Comparison of ENCODE assay signal across 8 mouse cellular contexts in the genomic region with DNA sequence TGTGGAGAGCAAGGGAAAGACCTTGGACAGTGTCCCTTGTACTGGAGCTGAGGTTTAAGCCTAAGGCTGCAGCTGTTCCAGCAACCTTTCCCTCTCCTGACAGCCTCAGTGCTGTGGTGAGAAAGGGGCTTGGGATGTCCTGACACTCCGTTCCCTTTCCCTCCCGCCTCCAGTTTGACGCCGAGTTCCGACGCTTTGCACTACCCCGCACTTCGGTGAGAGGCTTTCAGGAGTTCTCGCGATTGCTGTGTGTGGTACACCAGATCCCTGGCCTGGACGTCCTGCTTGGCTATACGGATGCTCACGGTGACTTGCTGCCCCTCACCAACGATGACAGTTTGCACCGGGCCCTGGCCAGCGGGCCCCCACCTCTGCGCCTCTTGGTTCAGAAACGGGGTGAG. TPM values are rescaled to one million over a fixed set of nuclear protein-coding genes. Genes with fewer than 3 reads are reported as not detected.
DNase-seq lines count a peak whose midpoint lies in the region; ATAC-seq and TF ChIP-seq lines count a peak whose summit lies in the region.

No protein-coding gene starts in this region.

- H3K4me2 ChIP-seq in heart, embryonic 14.5 days (ENCODE audit: low read length): peak overlapping the region; percentile 89
- H3K4me2 ChIP-seq in embryonic facial prominence, embryonic 15.5 days (replicated peaks): peak overlapping the region; percentile 93
- peak overlapping the region; percentile 92 for H3K4me2 ChIP-seq in limb, embryonic 15.5 days

- no peak for DNase-seq in heart, adult 9 months (ENCODE audit: low spot score in 2 of 2)
- no peak for DNase-seq in MEL (ENCODE audit: low read depth, low spot score)
- no peak for DNase-seq in right cerebral cortex, postnatal 25 days
- DNase-seq in B cell, adult 2 months: no peak

- H3K9ac ChIP-seq in heart, embryonic 14.5 days (ENCODE audit: low read length): peak overlapping the region; percentile 73
- peak overlapping the region; percentile 66 for H3K9ac ChIP-seq in MEL (ENCODE audit: control insufficient read depth, low read depth, low read length, poor library complexity, severe bottlenecking)
- H3K9ac ChIP-seq in embryonic facial prominence, embryonic 15.5 days: peak overlapping the region; percentile 44
- H3K9ac ChIP-seq in limb, embryonic 15.5 days: peak overlapping the region; percentile 45; the same call in 1 of the 2 replicates

- no peak for TF ChIP-seq EP300 in MEL (IDR thresholded peaks at IDR 0.05; ENCODE audit: low read depth in 1 of 2, low read length in 2 of 2)

- H3K4me1 ChIP-seq in heart, embryonic 14.5 days (ENCODE audit: control insufficient read depth in 2 of 2, insufficient read depth in 2 of 2, low read length in 2 of 2): peaks cover 9 to 16% of the 10 kb centered on the region in 2 experiments; a peak in 3 of 4 replicates
- H3K4me1 ChIP-seq in MEL (ENCODE audit: control insufficient read depth in 1 of 2, insufficient read depth in 2 of 2, low read length in 2 of 2): peaks cover 5 to 15% of the 10 kb centered on the region in 2 experiments; a peak in 3 of 4 replicates
- H3K4me1 ChIP-seq in embryonic facial prominence, embryonic 15.5 days: peaks cover 31% of the 10 kb centered on the region
- H3K4me1 ChIP-seq in limb, embryonic 15.5 days: peaks cover 32% of the 10 kb centered on the region

- H3K9me3 ChIP-seq in heart, embryonic 14.5 days (ENCODE audit: control insufficient read depth, low read length): no peaks in the 10 kb centered on the region
- H3K9me3 ChIP-seq in MEL (replicated peaks; ENCODE audit: insufficient read depth, low read length): no peaks in the 10 kb centered on the region
- H3K9me3 ChIP-seq in embryonic facial prominence, embryonic 15.5 days (replicated peaks): no peaks in the 10 kb centered on the region
- no peaks in the 10 kb centered on the region for H3K9me3 ChIP-seq in limb, embryonic 15.5 days

- TF ChIP-seq RAD21 in MEL (IDR thresholded peaks at IDR 0.05; ENCODE audit: low read depth, low read length): no peak

- H3K4me3 ChIP-seq in heart, embryonic 14.5 days (ENCODE audit: control insufficient read depth in 1 of 2, insufficient read depth in 1 of 2, low read depth in 1 of 2, low read length in 2 of 2): peak overlapping the region; percentile 51 to 76
- H3K4me3 ChIP-seq in MEL (ENCODE audit: control insufficient read depth in 1 of 2, insufficient read depth in 1 of 2, low read depth in 2 of 2, low read length in 2 of 2): peak overlapping the region; percentile 63 to 65
- H3K4me3 ChIP-seq in embryonic facial prominence, embryonic 15.5 days (replicated peaks): peak overlapping the region; percentile 71
- peak overlapping the region; percentile 65 for H3K4me3 ChIP-seq in limb, embryonic 15.5 days

- H3K27me3 ChIP-seq in heart, embryonic 14.5 days (ENCODE audit: control insufficient read depth, insufficient read depth, low read length): no peaks in the 10 kb centered on the region
- H3K27me3 ChIP-seq in MEL (ENCODE audit: control insufficient read depth in 1 of 2, insufficient read depth in 2 of 2, low read length in 2 of 2): no peaks in the 10 kb centered on the region
- H3K27me3 ChIP-seq in embryonic facial prominence, embryonic 15.5 days: no peaks in the 10 kb centered on the region
- no peaks in the 10 kb centered on the region for H3K27me3 ChIP-seq in limb, embryonic 15.5 days

- TF ChIP-seq CTCF in MEL (IDR thresholded peaks at IDR 0.05 in 2 of 3, conservative IDR thresholded peaks at IDR 0.05 in 1 of 3; ENCODE audit: control insufficient read depth in 1 of 3, insufficient read depth in 1 of 3, low read depth in 2 of 3, low read length in 3 of 3, poor library complexity in 1 of 3, severe bottlenecking in 1 of 3): no peak

- H3K79me2 ChIP-seq in MEL (ENCODE audit: control insufficient read depth, insufficient read depth, low read length, poor library complexity): peaks cover 10% of the 10 kb centered on the region

- no peak for TF ChIP-seq POLR2A in MEL (IDR thresholded peaks at IDR 0.05; ENCODE audit: control insufficient read depth in 1 of 2, insufficient read depth in 1 of 2, low read depth in 1 of 2, low read length in 2 of 2, poor library complexity in 1 of 2)

- peaks cover 42% of the 10 kb centered on the region for H3K36me3 ChIP-seq in heart, embryonic 14.5 days (ENCODE audit: control insufficient read depth, insufficient read depth, low read length)
- H3K36me3 ChIP-seq in MEL (ENCODE audit: control insufficient read depth in 1 of 2, insufficient read depth in 2 of 2, low read length in 2 of 2): peaks cover 0 to 11% of the 10 kb centered on the region in 2 experiments; a peak in 2 of 4 replicates
- peaks cover 41% of the 10 kb centered on the region for H3K36me3 ChIP-seq in embryonic facial prominence, embryonic 15.5 days
- peaks cover 48% of the 10 kb centered on the region for H3K36me3 ChIP-seq in limb, embryonic 15.5 days

- no peak for ATAC-seq in heart, embryonic 14.5 days (ENCODE audit: insufficient number of reproducible peaks, insufficient read depth, low FRiP score, low read depth)
- ATAC-seq in embryonic facial prominence, embryonic 15.5 days (ENCODE audit: insufficient number of reproducible peaks, low FRiP score, low TSS enrichment, low read depth): no peak
- ATAC-seq in limb, embryonic 15.5 days (ENCODE audit: insufficient number of reproducible peaks, low FRiP score, low TSS enrichment, low read depth): no peak
- no peak for ATAC-seq in erythroid progenitor cell, adult 5-6 weeks (replicated peaks; ENCODE audit: low FRiP score, poor library complexity, severe bottlenecking)

- WGBS in heart, embryonic 14.5 days: 37% methylated on average over 18 of the region's 18 CpGs
- WGBS in embryonic facial prominence, embryonic 15.5 days: 41% methylated on average over 18 of the region's 18 CpGs
- 45% methylated on average over 18 of the region's 18 CpGs for whole genome bisulfite sequencing in limb, embryonic 15.5 days

- peak overlapping the region in 1 of 2 experiments; percentile 92; a peak in 1 of 4 replicates for H3K27ac ChIP-seq in heart, embryonic 14.5 days (replicated peaks in 1 of 2; ENCODE audit: control insufficient read depth in 1 of 2, insufficient read depth in 1 of 2, low read depth in 2 of 2, low read length in 2 of 2)
- no peak overlapping the region for H3K27ac ChIP-seq in MEL (ENCODE audit: control insufficient read depth, low read depth, low read length)
- H3K27ac ChIP-seq in embryonic facial prominence, embryonic 15.5 days (replicated peaks): peak overlapping the region; percentile 96; the same call in 1 of the 2 replicates
- H3K27ac ChIP-seq in limb, embryonic 15.5 days: peak overlapping the region; percentile 96

RNA-seq across cellular contexts. Expression of gene Pard6a, which starts 1.1 kb away (rescaled TPM):
- 12.9 and 17.3 TPM in 2 replicates for polyA plus RNA-seq in heart, embryonic 14.5 days (2014; fragmentation: Nextera tagmentation; extraction: Ambion mirVana)
- total RNA-seq in MEL (2012; rRNA removed): 12.3 and 13.7 TPM in 2 replicates
- 10 to 100 TPM in 1 of 2 experiments, not detected in 1; 20.5 TPM for polyA plus RNA-seq in MEL (2012; ENCODE audit: insufficient read depth in 1 of 2, insufficient read length in 2 of 2, low read depth in 1 of 2, low replicate concordance in 2 of 2, missing spikeins in 1 of 2)
- polyA plus RNA-seq in embryonic facial prominence, embryonic 15.5 days (2015; fragmentation: Nextera tagmentation; extraction: Ambion mirVana): 17.5 and 20.4 TPM in 2 replicates
- polyA plus RNA-seq in limb, embryonic 15.5 days (2015; fragmentation: Nextera tagmentation; extraction: Ambion mirVana): 15.2 and 17.5 TPM in 2 replicates
- 1.7 and 3.6 TPM in 2 replicates for total RNA-seq in erythroid progenitor cell, adult 5-6 weeks (2015; ENCODE audit: low replicate concordance)
- 2.7 TPM in 1 of 2 replicates, not detected in the other for total RNA-seq in erythroid progenitor cell, adult 5-6 weeks (2017; ENCODE audit: low replicate concordance)

RNA-seq across cellular contexts. Expression of gene Acd, which starts 1.1 kb away (rescaled TPM):
- polyA plus RNA-seq in heart, embryonic 14.5 days (2014; fragmentation: Nextera tagmentation; extraction: Ambion mirVana): 39.7 and 41.7 TPM in 2 replicates
- total RNA-seq in MEL (2012; rRNA removed): 7.5 and 9.3 TPM in 2 replicates
- 10 to 100 TPM in 1 of 2 experiments, not detected in 1; 53.9 TPM for polyA plus RNA-seq in MEL (2012; ENCODE audit: insufficient read depth in 1 of 2, insufficient read length in 2 of 2, low read depth in 1 of 2, low replicate concordance in 2 of 2, missing spikeins in 1 of 2)
- polyA plus RNA-seq in embryonic facial prominence, embryonic 15.5 days (2015; fragmentation: Nextera tagmentation; extraction: Ambion mirVana): 65.0 and 73.3 TPM in 2 replicates
- polyA plus RNA-seq in limb, embryonic 15.5 days (2015; fragmentation: Nextera tagmentation; extraction: Ambion mirVana): 62.6 and 63.2 TPM in 2 replicates
- 10.9 and 22.0 TPM in 2 replicates for total RNA-seq in erythroid progenitor cell, adult 5-6 weeks (2015; ENCODE audit: low replicate concordance)
- total RNA-seq in erythroid progenitor cell, adult 5-6 weeks (2017; ENCODE audit: low replicate concordance): 1.7 and 9.7 TPM in 2 replicates

RNA-seq across cellular contexts. Expression of gene 4933405L10Rik, which starts 5.5 kb away (rescaled TPM):
- not detected in 2 replicates for polyA plus RNA-seq in heart, embryonic 14.5 days (2014; fragmentation: Nextera tagmentation; extraction: Ambion mirVana)
- total RNA-seq in MEL (2012; rRNA removed): 0.13 and 0.23 TPM in 2 replicates
- under 1 TPM in 1 of 2 experiments, not detected in 1; 0.42 TPM for polyA plus RNA-seq in MEL (2012; ENCODE audit: insufficient read depth in 1 of 2, insufficient read length in 2 of 2, low read depth in 1 of 2, low replicate concordance in 2 of 2, missing spikeins in 1 of 2)
- 0.20 and 0.37 TPM in 2 replicates for polyA plus RNA-seq in embryonic facial prominence, embryonic 15.5 days (2015; fragmentation: Nextera tagmentation; extraction: Ambion mirVana)
- 0.12 TPM in 1 of 2 replicates, not detected in the other for polyA plus RNA-seq in limb, embryonic 15.5 days (2015; fragmentation: Nextera tagmentation; extraction: Ambion mirVana)
- not detected in 2 replicates for total RNA-seq in erythroid progenitor cell, adult 5-6 weeks (2015; ENCODE audit: low replicate concordance)
- not detected in 2 replicates for total RNA-seq in erythroid progenitor cell, adult 5-6 weeks (2017; ENCODE audit: low replicate concordance)

RNA-seq across cellular contexts. Expression of gene Enkd1, which starts 6.0 kb away (rescaled TPM):
- polyA plus RNA-seq in heart, embryonic 14.5 days (2014; fragmentation: Nextera tagmentation; extraction: Ambion mirVana): 9.3 and 10.1 TPM in 2 replicates
- total RNA-seq in MEL (2012; rRNA removed): 22.0 TPM in 2 replicates
- polyA plus RNA-seq in MEL (2012; ENCODE audit: insufficient read depth in 1 of 2, insufficient read length in 2 of 2, low read depth in 1 of 2, low replicate concordance in 2 of 2, missing spikeins in 1 of 2): 10 to 100 TPM in 1 of 2 experiments, not detected in 1; 42.6 TPM
- 25.7 and 33.4 TPM in 2 replicates for polyA plus RNA-seq in embryonic facial prominence, embryonic 15.5 days (2015; fragmentation: Nextera tagmentation; extraction: Ambion mirVana)
- 21.7 and 23.0 TPM in 2 replicates for polyA plus RNA-seq in limb, embryonic 15.5 days (2015; fragmentation: Nextera tagmentation; extraction: Ambion mirVana)
- total RNA-seq in erythroid progenitor cell, adult 5-6 weeks (2015; ENCODE audit: low replicate concordance): 2.9 and 5.4 TPM in 2 replicates
- total RNA-seq in erythroid progenitor cell, adult 5-6 weeks (2017; ENCODE audit: low replicate concordance): 0.15 and 3.7 TPM in 2 replicates

RNA-seq across cellular contexts. Expression of gene Carmil2, which starts 15.9 kb away (rescaled TPM):
- polyA plus RNA-seq in heart, embryonic 14.5 days (2014; fragmentation: Nextera tagmentation; extraction: Ambion mirVana): 0.36 and 0.41 TPM in 2 replicates
- total RNA-seq in MEL (2012; rRNA removed): 7.9 and 9.5 TPM in 2 replicates
- 10 to 100 TPM in 1 of 2 experiments, not detected in 1; 62.7 TPM for polyA plus RNA-seq in MEL (2012; ENCODE audit: insufficient read depth in 1 of 2, insufficient read length in 2 of 2, low read depth in 1 of 2, low replicate concordance in 2 of 2, missing spikeins in 1 of 2)
- 0.77 and 1.0 TPM in 2 replicates for polyA plus RNA-seq in embryonic facial prominence, embryonic 15.5 days (2015; fragmentation: Nextera tagmentation; extraction: Ambion mirVana)
- polyA plus RNA-seq in limb, embryonic 15.5 days (2015; fragmentation: Nextera tagmentation; extraction: Ambion mirVana): 0.47 and 0.58 TPM in 2 replicates
- total RNA-seq in erythroid progenitor cell, adult 5-6 weeks (2015; ENCODE audit: low replicate concordance): 4.7 and 5.4 TPM in 2 replicates
- total RNA-seq in erythroid progenitor cell, adult 5-6 weeks (2017; ENCODE audit: low replicate concordance): 4.2 and 7.0 TPM in 2 replicates
